Mouse (Mus musculus) cerebellum, adult 9-11 months (tissue): ENCODE data around the gene Ppid.
A peak's percentile ranks its signal among the peaks of the same experiment; 100 is the strongest.
"Not testable (repeated sequence)": the region's sequence is repeated elsewhere in the genome, so short reads cannot be mapped to it uniquely, and the experiment has no call there.

Experiments used
- DNase-seq: peaks from one replicate; pipeline ENCODE4 v3.0.0; 2022

Ppid gene

GRCm38 (mm10) chr3:79573376-79573775 lies 17.8 kb upstream of the Ppid start:
- DNase-seq = not testable (repeated sequence)

- DNase-seq = no peak
Observed at GRCm38 (mm10) chr3:79574336-79574735, 16.8 kb upstream of the Ppid start.

- no peak for DNase-seq
Observed at GRCm38 (mm10) chr3:79575576-79576467, 15.3 kb upstream of the Ppid start.

- no peak for DNase-seq
Observed at GRCm38 (mm10) chr3:79576468-79576816, 14.7 kb upstream of the Ppid start.

- DNase-seq = no peak
Observed at GRCm38 (mm10) chr3:79576865-79577264, 14.3 kb upstream of the Ppid start.

- DNase-seq = no peak
Observed at GRCm38 (mm10) chr3:79577606-79578005, 13.5 kb upstream of the Ppid start.

- DNase-seq = no peak
Observed at GRCm38 (mm10) chr3:79578164-79578563, 13.0 kb upstream of the Ppid start.

GRCm38 (mm10) chr3:79579891-79580575 lies 11.1 kb upstream of the Ppid start:
- no peak for DNase-seq

GRCm38 (mm10) chr3:79586804-79587203 lies 4.3 kb upstream of the Ppid start:
- peak; percentile 89 for DNase-seq

GRCm38 (mm10) chr3:79589671-79590070 lies 1.5 kb upstream of the Ppid start:
- no peak for DNase-seq

- no peak for DNase-seq
Observed at GRCm38 (mm10) chr3:79591793-79592471, 790 bp downstream of the Ppid start.

GRCm38 (mm10) chr3:79595468-79595867 lies 4.3 kb downstream of the Ppid start:
- no peak for DNase-seq

- DNase-seq = no peak
Observed at GRCm38 (mm10) chr3:79609886-79610285, 18.7 kb downstream of the Ppid start.

GRCm38 (mm10) chr3:79627484-79628181 lies 36.5 kb downstream of the Ppid start:
- DNase-seq = no peak

GRCm38 (mm10) chr3:79628182-79628560 lies 37.0 kb downstream of the Ppid start:
- no peak for DNase-seq

GRCm38 (mm10) chr3:79628561-79629415 lies 37.6 kb downstream of the Ppid start, which contains the start of gene 4930579G24Rik:
Gene 4930579G24Rik (plus strand): TSS chr3:79629079.
- peak; percentile 100 for DNase-seq

- peak; percentile 93 for DNase-seq
Observed at GRCm38 (mm10) chr3:79629416-79629730, 38.2 kb downstream of the Ppid start, which contains the start of gene Etfdh. Gene Etfdh (minus strand): TSS chr3:79629500.

- no peak for DNase-seq
Observed at GRCm38 (mm10) chr3:79652129-79652528, 61.0 kb downstream of the Ppid start.
